Mouse (Mus musculus) erythroid progenitor cell, adult 5-6 weeks (primary cell): ENCODE measurements at regions not wholly inside any gene's neighbourhood (a gene's known extent, or its start where the extent isn't known, plus 50 kb on each side); places are given as distances from the start of the nearest gene placed in this dataset.

Experiments
- ATAC-seq: replicated peaks from 2 replicates; pipeline ENCODE4 v1.8.0; 2016; ENCODE audit warnings: moderate number of reproducible peaks, mild to moderate bottlenecking, moderate TSS enrichment, inconsistent platforms; ENCODE audit not compliant: poor library complexity, low FRiP score, severe bottlenecking

DNA sequence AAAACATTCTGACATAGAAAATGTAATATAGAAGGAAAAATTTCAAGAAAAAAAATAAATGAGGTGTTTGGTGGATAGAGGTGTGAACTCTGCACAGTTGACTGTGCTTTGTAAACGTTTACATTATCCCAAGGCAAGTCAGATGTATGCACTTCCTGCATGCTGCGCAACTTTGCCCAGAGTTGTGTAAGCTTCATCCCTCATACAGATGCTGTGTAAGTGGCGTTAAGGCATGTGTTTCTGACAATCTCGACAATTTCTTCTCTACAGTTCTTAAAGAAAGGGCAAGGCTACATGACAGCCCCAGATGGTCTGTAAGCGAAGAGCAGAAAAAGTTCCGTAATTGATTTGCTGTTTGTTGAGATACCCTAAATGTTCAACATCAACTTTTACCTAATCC, 476.6 kb upstream of the Pitx2 start:
- ATAC-seq = no peak

DNA sequence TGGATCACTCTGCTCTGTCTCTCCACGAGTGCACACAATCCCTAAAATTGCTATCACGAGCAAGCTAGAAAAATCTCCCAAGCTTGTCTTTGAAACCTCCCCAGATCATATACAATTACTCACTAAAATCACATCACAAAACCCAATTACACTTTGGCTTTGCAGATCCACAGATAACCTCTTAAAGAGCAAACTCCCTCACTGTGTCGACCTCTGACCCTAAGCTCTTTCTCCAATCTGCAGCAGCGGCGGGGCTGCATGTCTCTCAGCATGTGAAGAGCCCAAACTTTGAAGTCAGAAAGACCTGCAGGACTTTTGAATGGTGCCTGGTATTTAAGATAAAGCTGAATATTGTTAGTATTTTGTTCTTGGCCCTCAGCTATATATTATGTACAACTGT, 479.4 kb upstream of the Pitx2 start:
- ATAC-seq = no peak

DNA sequence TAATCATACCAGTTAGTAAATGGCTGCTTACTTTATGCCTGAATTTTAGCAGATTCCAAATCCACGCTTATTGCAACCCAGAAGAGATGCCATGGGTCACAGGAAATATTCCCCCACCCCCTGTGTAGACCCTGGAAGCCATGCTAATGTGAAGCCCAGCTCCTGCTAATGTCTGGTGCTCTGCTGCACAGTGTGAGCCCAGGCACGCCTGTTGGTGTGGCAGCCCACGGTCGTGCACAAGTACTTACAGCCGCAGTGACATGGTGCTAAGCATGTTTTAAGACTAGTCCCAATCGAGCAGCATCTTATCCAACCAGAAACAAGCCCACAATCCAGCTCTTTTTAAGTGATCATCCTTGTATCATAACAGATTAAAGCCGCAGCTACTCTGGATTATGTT, 480.5 kb upstream of the Pitx2 start:
- ATAC-seq = no peak

DNA sequence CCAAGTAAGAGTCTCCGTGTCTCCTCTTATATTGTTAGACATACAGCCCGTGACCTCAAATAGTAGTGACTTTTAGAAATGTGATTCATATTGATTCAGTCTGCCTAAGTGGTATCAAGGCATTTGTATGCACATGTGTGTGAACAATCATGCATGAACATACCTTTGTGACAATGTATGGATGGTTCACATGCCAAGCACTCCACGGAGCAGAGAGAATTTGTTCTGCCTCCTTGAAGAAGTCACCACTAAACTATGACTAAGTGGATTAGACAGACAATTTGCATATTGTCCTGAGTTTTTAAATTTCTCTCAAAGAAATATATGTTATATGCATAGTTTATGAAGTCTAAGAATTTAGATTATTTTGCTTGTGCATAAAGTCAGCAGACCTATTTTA, 492.4 kb upstream of the Pitx2 start:
- no peak for ATAC-seq

DNA sequence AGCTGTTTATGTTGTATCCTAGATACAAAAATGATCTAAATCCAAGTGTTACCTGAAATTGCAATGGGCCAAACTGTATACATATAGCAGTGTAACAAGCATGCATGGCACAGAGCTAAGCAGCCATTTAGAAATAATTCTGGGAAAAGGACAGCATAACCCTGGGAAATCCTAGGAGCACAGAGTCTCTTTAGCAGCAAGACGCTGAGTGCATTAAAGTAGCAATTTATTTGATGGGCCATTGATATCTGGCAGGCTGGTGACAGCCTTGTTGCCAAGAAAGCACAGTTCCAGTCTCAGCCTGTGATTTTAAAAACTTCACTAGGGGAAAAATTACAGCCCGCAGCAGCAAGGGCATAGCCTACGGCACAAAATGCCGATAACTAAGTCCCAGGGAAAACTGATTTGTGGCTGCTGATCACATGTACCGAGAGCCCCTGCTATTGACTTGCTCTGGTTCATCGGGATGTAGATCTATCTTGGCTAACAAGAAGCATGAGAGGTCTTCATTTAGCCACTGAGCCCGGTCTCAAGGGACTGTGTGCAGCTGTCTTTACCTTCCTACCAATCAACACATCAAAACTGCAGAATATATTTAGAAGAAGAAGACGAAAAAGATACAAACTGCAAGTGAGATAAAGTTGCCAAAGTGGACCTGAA, 531.1 kb upstream of the Pitx2 start:
- no peak for ATAC-seq

DNA sequence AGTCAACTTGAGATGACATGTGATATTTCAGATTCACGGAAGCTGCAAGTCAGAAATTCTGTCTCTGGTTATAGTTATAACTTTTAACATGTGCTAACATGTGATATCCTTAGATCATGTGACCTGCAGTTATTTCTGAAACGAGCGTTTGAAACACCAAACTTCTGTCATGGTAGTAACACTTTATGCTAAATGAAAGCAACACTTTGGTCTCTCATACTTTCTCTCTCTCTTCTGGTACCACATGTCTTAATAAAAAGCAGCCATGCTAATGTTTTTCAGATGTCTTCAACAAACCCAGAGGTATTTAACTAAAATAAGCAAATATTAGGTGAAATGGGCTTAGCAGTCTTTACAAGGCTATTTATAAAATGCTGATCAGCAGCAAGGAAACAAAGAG, 534.5 kb upstream of the Pitx2 start:
- no peak for ATAC-seq

DNA sequence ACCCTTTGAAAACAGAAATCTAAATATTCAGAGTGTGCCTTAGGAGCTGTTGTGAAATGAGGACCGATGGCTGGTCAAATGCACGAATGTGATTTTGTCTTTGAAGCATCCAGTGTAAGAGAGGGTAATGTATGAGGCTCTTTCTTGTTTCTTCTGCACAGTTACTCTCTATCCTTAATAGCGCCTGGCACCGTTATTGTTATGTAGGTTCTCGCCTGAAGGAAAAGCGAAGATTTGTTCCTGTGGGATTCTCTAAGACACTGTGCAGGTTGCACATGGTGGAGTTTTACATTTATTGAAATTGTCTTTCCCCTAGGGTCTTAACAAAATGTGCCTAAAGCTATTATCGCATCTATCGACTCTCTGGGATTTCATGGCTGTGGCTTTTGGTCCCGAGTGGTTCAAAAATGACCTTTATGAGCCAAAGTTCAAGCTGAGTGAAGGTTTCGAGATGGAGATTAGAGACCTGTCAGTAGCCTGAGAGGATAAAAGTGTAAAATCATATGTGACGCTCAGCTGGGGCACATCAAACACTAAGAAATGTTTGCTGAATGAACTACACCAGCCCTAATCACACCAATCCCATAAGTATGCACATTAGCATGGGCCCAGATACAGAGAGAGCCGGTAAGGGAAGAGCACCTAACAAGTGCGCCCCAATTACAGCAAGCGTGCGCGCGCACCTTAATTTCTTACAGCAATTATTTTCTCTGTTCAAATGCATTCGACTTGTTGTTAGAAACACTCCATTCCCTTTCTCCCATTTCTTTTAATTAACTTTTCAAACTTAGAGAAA, 562.5 kb upstream of the Pitx2 start:
- no peak for ATAC-seq

DNA sequence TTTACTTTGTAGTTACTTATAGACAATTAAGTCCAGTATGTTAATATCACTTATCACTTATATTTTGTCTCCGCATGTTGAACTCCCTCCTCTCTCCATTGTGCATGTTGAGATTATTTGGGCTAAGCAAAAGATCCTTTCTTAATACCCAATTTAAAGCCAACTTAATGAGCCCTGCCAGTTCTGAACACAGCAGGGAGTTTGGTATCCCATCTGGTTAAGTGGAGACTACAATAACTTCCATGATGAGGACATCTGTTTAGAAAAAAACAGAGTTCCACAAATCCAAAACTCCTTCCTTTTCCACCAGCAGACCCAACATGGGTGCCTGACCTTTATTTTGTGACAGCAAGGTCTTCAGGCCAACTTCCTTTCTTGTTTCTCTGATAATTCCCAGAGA, 572.0 kb upstream of the Pitx2 start:
- no peak for ATAC-seq

DNA sequence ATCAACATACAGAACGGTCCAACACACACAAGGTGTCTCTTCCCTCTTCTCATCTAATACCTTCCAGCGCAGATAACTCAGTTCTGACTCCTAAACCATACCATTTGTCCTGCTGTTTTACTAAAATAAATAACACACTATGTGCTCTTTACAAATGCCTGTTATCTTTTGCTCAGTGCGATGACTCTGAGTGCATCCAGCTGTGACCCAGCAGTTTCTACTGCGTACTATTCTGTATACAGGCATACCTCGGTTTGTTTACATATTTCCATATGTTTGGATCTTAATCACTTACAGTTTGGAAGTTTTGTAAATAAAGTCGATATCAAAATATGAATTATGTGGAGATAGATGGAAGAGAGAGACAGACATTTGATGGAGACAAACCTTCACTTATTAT, 583.0 kb upstream of the Pitx2 start:
- no peak for ATAC-seq

DNA sequence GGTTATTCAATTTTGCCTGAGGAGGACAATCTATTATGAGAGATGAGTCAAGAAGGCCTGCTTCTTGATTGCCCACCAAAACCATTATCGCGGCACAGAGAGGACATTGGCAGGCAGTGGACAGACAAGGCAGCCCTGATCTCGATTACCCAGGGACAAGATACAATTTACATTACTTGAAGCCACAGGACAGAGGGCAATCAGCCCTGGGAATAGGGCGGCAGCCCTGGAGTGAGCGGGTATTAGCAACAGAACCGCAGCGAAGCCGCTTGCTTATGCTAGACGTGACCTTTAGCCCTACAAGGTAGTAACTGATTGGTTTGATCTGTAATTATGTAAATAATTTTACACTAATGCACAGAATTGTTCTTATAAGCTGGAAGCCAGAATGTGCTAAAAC, 586.0 kb upstream of the Pitx2 start:
- ATAC-seq = no peak

DNA sequence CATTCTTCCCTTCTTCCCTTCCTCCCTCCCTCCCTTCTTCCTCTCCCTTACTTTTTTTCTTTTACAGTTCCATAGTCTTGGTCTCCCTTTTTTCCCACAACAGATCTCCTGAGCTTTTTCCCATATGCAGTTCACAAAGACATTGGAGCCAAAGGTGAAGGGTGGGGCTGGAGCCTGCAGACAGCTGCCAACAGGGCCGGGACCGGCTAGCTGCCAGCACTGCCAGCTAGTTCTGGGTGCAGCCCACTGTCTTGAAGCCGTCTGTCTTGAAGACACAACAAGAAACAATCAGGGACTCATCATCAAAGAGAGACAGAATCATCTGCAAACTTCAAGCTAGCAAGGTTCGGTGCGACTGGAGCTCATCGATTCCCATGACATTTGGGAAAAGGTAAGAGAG, 588.9 kb upstream of the Pitx2 start:
- no peak for ATAC-seq

DNA sequence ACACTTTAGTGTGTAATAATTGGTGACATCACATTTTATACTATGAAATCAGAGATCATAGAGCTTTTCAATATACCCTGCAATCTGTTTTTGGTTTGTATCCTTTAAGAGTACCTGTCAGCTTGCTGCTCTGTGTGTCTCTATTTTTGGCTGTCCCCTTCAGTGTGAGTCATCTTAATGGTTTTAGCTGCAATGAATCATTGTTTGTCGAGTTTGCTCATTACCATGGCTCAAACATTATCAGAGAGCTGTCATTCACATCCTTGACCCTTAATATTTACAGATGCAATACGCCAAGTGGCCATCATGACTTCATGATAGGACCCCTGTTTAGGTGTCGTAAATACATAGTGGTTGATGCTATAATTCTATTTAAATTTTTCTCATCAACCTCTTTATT, 591.0 kb upstream of the Pitx2 start:
- ATAC-seq = no peak

DNA sequence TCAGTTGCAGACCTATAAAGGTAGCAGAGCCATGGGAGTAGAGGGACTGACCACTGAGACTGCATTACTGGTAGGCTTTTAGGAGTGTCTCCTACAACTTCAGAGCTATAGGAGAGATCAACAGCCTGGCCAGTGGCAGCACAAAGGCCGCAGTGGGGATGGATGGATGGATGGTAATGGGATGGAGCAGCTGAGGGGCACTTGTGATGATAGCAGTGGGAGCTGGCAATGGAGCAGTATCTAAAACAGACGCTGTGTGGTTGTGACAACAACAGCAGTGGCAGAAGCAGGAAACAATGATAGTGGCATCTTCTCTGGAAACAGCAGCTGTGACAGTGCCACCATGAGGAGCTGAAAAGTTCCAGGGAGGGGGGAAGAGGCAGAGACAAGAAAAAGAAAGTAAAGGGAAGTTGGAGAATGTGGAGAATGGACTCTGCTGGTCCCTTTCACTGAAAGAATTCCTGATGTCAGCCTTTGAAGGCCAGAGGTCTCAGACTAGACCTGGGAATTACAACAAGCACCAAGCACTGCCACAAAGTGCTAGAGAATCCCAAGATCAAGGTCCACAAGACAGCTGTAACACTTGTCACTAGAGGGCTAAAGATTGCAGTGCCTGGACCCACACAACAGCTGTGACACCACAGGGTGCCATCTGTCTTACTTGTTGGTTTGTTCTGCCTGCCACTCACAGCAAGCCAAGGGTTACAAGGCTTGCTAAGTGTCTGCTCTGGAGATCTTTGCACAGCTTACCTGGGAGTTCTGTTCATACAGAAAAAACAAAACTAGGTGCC, 624.1 kb upstream of the Pitx2 start:
- ATAC-seq = no peak

DNA sequence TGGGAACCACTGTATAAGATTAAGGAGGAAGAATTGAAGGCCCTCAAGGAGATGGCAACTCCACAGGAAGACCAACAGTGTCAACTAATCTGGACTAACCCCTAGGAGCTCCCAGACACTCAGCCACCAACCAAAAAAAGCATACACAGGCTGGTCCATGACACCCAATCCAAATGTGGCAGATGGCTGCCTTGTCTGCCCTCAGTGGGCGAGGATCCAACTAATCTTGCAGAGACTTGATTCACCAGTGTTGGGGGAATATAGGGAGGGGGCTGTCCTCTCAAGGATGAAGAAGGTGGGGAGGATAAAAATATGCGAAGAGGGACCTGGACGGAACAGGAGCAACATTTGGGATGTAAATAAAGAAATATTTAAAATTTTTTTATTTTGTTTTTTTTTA, 629.1 kb upstream of the Pitx2 start:
- no peak for ATAC-seq

DNA sequence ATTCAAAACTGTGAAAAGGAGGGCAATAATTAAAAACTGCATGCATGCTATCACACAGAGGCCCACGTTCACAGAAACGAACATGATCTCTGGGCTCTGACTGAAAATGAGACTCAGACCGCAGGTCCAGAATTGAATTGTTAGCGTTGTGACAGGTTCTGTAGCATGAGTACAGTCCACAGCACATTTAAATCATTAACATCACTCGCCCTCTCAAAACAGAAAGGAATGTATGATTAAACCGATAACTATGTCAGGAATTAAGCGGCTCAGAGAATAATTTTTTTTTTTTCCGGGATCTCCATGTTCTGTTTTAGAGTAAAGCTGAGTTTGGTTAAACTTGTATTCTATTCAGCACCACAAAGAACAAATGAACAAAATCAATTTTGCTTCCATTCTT, 634.3 kb upstream of the Pitx2 start:
- ATAC-seq = no peak

DNA sequence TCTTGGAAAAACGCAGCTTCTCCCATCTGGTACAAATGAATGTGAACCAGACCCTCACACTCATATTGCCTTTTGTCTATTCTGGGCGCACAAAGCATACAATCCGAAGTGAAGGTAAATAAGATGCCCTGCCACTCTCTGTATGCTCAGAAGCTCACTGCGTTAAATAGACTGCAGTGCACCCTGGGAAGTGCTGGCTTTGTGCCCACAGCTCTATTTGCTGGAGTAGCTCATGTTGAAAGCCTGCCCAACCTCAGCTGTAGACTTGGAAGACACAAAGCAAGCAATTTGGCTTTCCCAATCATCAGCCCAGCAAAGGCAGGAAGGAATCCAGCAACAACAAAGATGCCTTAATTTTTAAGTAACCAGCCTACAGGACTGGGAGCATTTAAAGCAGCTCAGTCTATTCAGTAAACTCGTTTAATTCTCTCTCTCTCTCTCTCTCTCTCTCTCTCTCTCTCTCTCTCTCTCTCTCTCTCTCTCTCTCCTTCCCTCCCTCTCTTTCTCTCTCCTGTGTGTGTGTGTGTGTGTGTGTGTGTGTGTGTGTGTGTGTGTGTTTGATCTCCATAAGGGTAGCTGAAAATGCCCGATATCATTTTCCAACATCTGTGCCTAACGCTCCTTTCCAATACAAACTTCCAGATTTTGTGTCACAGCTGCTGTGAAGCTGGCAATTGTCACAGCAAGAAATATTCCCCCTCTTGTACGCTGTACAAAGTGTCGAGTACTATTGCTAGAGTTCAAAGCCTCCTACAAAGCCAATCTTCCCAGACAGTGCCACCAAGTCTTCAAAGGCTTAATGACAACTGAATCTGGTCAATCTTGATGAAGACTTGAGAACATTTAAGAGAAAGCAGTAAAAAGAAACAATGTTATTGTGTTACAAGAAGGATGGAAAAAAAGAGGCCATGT, 650.5 kb upstream of the Fam241a start:
- no peak for ATAC-seq

DNA sequence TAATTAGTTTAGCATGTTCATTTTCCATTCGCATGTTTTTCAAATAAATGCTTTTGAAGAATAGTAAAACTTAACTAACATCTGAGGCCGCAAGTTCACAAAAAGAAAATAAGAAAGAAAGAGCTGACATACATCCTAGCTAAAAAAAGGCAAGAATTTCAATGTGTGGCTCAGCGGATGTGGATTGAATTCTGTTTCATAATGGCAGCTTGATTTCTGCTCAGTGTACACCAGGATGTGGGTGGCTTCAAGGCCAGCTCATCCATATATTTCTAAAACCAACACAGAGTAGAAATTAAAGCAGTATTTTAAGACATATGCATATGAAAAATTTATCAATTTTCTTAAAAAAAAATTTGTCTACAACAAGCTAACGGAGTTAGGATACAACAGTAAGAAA, 629.3 kb upstream of the Fam241a start:
- ATAC-seq = no peak

DNA sequence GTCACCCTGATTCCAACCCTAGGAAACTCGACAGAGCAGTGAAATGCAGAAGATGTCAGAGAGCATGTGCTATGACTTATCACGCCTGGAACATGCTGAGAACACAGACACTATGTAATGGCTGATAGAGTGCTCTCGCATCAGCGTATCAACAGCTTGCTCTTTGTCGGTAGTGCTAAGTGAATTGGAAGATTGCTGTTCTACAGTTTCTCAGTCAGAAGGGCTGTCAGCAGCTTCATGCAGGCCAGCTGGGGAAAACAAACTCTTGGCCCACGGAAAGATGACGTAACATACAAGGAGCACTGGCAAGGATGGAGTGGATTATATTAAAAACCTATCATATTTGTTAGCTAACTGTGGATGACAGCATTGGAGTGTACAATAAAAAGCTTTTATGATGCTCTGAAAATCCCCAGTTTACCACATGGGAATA, 624.6 kb upstream of the Fam241a start:
- no peak for ATAC-seq

DNA sequence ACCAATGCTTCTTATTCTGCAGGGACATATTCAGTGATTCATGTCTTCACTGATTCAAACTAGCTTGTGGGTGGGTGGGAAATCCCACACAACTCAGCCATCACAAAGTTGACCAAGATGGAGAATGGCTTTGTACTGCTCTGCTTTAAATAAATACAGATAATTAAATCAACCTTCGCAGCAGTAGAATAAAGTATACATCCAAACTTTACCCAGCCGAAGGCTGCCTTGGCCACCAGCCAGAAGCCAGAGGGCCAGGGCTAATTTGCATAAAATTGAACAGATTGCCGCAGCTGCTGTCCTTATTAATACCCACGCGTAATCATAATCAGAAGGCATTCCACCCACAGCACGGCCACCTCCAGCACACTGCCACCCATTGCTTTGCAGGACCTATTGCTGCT, 623.8 kb upstream of the Fam241a start:
- ATAC-seq = no peak

DNA sequence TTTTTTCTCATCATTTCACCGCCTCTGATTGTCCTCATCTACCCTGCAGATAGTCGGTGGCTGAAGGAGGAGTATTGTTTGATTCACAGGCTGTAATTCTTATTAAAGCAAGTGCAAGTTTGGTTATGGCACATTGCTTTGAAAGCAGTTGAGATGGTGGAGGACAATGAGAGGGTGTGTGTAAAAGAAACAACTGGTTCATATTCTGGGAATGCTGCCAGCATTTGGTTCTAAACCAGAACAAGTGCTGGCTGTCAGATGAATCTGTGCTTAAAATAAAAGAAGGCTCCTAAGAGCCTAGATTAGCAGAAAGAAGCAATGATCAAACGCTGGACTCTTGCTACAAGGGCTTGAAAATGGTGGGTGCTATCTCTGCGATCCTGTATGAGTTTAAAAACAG, 622.7 kb upstream of the Fam241a start:
- no peak for ATAC-seq
